Mouse (Mus musculus) kidney, postnatal 0 days (tissue): Measurements from ENCODE around the gene Zfp3. TPM values are rescaled to one million over a fixed set of nuclear protein-coding genes. Genes with fewer than 3 reads are reported as not detected.

Experiments
- ATAC-seq: fragments of 200-750 bp; cut with Nextera tagmentation; replicated peaks from 2 replicates; pipeline ENCODE4 v1.8.0; 2017; ENCODE audit warnings: low read depth, moderate number of reproducible peaks, moderate TSS enrichment, moderate library complexity; ENCODE audit not compliant: low FRiP score
- DNase-seq: peaks from one replicate; pipeline ENCODE4 v3.0.0-alpha.2; 2016; ENCODE audit warnings: low spot score
- H3K27ac ChIP-seq: fragments of 300-500 bp; sonication (generic); 2 replicates; pipeline ENCODE4 v1.5.1; 2014; ENCODE audit warnings: mild to moderate bottlenecking
- H3K27me3 ChIP-seq: fragments of 300-500 bp; sonication (generic); 2 replicates; pipeline ENCODE4 v1.6.1; 2014; ENCODE audit warnings: low read length, mixed read lengths; ENCODE audit not compliant: insufficient read depth
- H3K36me3 ChIP-seq: fragments of 300-500 bp; sonication (generic); 2 replicates; pipeline ENCODE4 v1.6.1; 2014; ENCODE audit warnings: low read length, mixed read lengths; ENCODE audit not compliant: insufficient read depth
- H3K4me1 ChIP-seq: fragments of 300-500 bp; sonication (generic); replicated peaks from 2 replicates; pipeline ENCODE4 v1.6.1; 2014; ENCODE audit warnings: antibody characterized with exemption, low read length, mixed read lengths; ENCODE audit not compliant: insufficient read depth
- H3K4me2 ChIP-seq: fragments of 300-500 bp; sonication (generic); 2 replicates; pipeline ENCODE4 v1.6.1; 2014; ENCODE audit warnings: mild to moderate bottlenecking, low read length, moderate library complexity, mixed read lengths
- H3K4me3 ChIP-seq: fragments of 300-500 bp; sonication (generic); replicated peaks from 2 replicates; pipeline ENCODE4 v1.5.1; 2014; ENCODE audit warnings: low read depth, low read length
- H3K9ac ChIP-seq: fragments of 300-500 bp; sonication (generic); 2 replicates; pipeline ENCODE4 v1.6.1; 2014; ENCODE audit warnings: low read depth, low read length
- H3K9me3 ChIP-seq: fragments of 300-500 bp; sonication (generic); replicated peaks from 2 replicates; pipeline ENCODE4 v1.6.1; 2016; ENCODE audit warnings: low read length, inconsistent platforms, mixed read lengths
- CTCF ChIP-seq: IDR thresholded peaks from 2 replicates; pipeline ENCODE4 v1.5.1; 2016; ENCODE audit warnings: antibody characterized with exemption, low read depth, mild to moderate bottlenecking, moderate library complexity
- WGBS: fragments of 180-500 bp; shearing (Covaris S2); extraction: QIAGEN DNeasy Blood & Tissue Kit; methylation state at CpG from one replicate; pipeline ENCODE4 v1.1.7; 2014; 5-methylcytosine and 5-hydroxymethylcytosine counted together
- microRNA-seq: library from miRNA; unstranded; fragments of <30 nt; microRNA quantifications from one replicate; pipeline ENCODE4, GENCODE M21; 2016
- polyA plus RNA-seq: library from polyadenylated mRNA; unstranded; fragments of >200 nt; fragmentation: Nextera tagmentation; extraction: Ambion mirVana; gene quantifications from 2 replicates; pipeline ENCODE4 v1.2.1, GENCODE M21; 2015

The Zfp3 gene
- polyA plus RNA-seq, 1 experiment from 2014 or later = 7.1 TPM

- Histone ChIP-seq H3K4me3 (no peak overlapping the region), H3K4me2 (no peak overlapping the region), H3K27ac (no peak overlapping the region), H3K36me3 (no peaks in the 10 kb centered on the region), H3K4me1 (no peaks in the 10 kb centered on the region), H3K9me3 (no peaks in the 10 kb centered on the region), H3K27me3 (no peaks in the 10 kb centered on the region), H3K9ac (no peak overlapping the region)
- 24% methylated on average over 6 of the region's 6 CpGs for WGBS
- 0 out of 2 replicates have a peak, but pooled peaks have one; percentile 49 for ATAC-seq
- peak; percentile 81 for DNase-seq
- TF ChIP-seq CTCF = peak; percentile 92
Observed at GRCm38 (mm10) chr11:70815498-70816078, 51.6 kb downstream of the Zfp3 start.

DNA sequence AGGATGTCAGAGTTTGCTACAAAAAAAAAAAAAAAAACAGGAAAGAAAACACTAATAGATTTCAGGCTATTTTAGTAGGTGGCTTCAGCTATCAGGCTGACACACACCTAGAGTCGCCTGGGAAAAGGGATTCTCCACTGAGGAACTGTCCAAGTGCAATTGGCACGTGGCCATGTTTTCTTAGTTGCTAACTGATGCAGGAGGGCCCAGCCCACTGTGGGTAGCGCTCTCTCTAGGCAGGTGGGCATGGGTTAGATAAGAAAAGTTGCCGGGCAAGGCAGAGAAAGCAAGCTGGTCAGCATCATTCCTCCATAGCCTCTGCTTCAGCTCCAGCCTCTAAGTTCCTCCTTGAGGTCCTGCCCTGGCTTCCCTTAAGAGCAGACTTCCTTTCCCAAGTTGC, 52.8 kb downstream of the Zfp3 start:
- no peak overlapping the region for H3K9ac ChIP-seq
- H3K27me3 ChIP-seq = no peaks in the 10 kb centered on the region
- H3K4me1 ChIP-seq = no peaks in the 10 kb centered on the region; the same call in 1 of the 2 replicates
- no peaks in the 10 kb centered on the region for H3K9me3 ChIP-seq
- DNase-seq = no peak
- WGBS = 68% methylated on average over 4 of the region's 4 CpGs
- ATAC-seq = no peak
- no peak for TF ChIP-seq CTCF
- no peak overlapping the region for H3K27ac ChIP-seq
- no peak overlapping the region for H3K4me3 ChIP-seq
- no peak overlapping the region for H3K4me2 ChIP-seq
- no peaks in the 10 kb centered on the region for H3K36me3 ChIP-seq

DNA sequence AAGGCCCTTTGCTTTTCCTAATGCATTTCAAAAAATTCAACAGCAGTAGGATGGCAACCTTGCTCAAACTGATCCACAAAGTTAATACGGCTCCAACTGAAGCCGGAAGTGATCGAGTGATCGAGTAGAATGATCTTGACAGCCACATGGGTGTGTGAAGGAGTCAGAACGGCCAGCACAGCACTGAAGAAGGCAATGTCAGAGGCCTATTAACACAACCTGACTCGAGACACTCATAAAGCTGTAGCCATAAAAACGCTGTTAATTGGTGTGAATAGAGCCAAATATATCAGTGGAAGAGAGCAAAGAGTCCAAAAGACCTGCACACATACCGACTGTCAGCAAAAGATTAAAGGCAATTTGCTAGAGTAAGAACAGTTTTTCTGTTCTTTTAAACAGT, 56.1 kb downstream of the Zfp3 start:
- Histone ChIP-seq H3K27me3 (no peaks in the 10 kb centered on the region), H3K4me3 (no peak overlapping the region), H3K4me2 (no peak overlapping the region), H3K9me3 (no peaks in the 10 kb centered on the region), H3K4me1 (peaks cover 11% of the 10 kb centered on the region), H3K9ac (no peak overlapping the region), H3K36me3 (no peaks in the 10 kb centered on the region), H3K27ac (no peak overlapping the region)
- 56% methylated on average over 8 of the region's 8 CpGs for WGBS
- ATAC-seq (no peak), DNase-seq (no peak)
- no peak for TF ChIP-seq CTCF

DNA sequence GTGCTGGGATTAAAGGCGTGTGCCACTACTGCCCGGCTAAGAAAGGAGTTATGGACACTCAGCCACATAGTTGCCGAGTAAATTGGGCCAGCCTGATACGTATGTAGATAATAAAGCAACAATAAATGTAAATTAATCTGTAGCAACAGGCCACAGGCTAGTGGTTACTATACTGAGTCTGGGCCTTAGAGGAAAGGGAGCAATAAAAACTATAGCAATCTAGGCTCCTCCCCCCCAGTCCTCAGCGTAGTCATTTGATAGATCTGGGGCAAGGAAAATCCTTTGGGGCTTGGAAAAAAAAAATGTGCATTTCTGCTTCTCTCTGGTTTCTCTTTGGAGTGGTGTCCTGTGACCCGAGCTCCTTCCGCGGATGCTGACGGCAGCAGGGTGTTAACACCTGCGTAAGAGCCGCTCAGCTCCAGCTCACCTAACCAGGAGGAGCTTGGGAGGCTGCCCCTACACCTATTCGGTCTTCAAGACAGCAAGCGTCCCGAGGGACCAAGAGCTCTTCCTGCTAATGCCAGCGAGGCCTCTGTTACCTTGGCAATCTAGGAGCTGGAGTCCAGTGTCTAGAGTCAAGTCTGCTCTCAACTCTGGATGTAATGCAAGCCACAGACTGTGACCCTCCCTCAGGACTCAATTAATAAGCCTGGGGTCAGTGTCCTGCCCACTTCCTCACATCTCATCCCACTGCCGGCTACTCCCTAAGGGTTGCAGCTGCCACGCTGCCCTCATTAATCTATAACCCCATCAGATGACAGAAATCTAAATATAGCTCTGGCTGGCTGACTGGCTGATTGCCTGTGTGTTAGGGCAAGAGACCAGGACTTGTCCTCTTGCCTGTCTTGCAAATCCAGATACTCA, 58.0 kb downstream of the Zfp3 start:
- Histone ChIP-seq H3K4me3 (no peak overlapping the region), H3K4me2 (peak overlapping the region; percentile 37), H3K36me3 (no peaks in the 10 kb centered on the region), H3K4me1 (peaks cover 11% of the 10 kb centered on the region), H3K9me3 (no peaks in the 10 kb centered on the region), H3K9ac (peak overlapping the region; percentile 40; the same call in 1 of the 2 replicates), H3K27me3 (no peaks in the 10 kb centered on the region), H3K27ac (peak overlapping the region; percentile 60; the same call in 1 of the 2 replicates)
- peak; percentile 66 for DNase-seq
- ATAC-seq = peak; percentile 84
- no peak for TF ChIP-seq CTCF
- 22% methylated on average over 17 of the region's 17 CpGs for WGBS

Small RNAs within 50 kb of the gene (microRNA-seq; reads per million reads assigned to microRNA genes)
- gene Gm22760 = not detected

Other genes with a start within 250 kb of the Zfp3 start
- gene Vmo1, start 249.6 kb upstream of the Zfp3 start, polyA plus RNA-seq = 0.57 and 0.66 TPM in 2 replicates
- 0.56 and 0.87 TPM in 2 replicates for gene Gltpd2, start 245.0 kb upstream of the Zfp3 start, polyA plus RNA-seq
- gene Psmb6, start 238.8 kb upstream of the Zfp3 start, polyA plus RNA-seq = 686 and 703 TPM in 2 replicates
- gene Gm40193, start 231.3 kb upstream of the Zfp3 start, polyA plus RNA-seq = not detected in 2 replicates
- gene Pld2, start 224.1 kb upstream of the Zfp3 start, polyA plus RNA-seq = 6.7 and 7.2 TPM in 2 replicates
- 11.5 and 12.1 TPM in 2 replicates for gene Mink1, start 201.3 kb upstream of the Zfp3 start, polyA plus RNA-seq
- gene 4930544D05Rik, start 148.4 kb upstream of the Zfp3 start, polyA plus RNA-seq = not detected in 2 replicates
- gene Chrne, start 145.0 kb upstream of the Zfp3 start, polyA plus RNA-seq = 0.25 and 0.29 TPM in 2 replicates
- 0.16 and 0.19 TPM in 2 replicates for gene Gp1ba, start 125.1 kb upstream of the Zfp3 start, polyA plus RNA-seq
- gene Rnf167, start 117.0 kb upstream of the Zfp3 start, polyA plus RNA-seq = 109 and 113 TPM in 2 replicates
- 227 and 239 TPM in 2 replicates for gene Slc25a11, start 116.7 kb upstream of the Zfp3 start, polyA plus RNA-seq
- 1,513 and 1,569 TPM in 2 replicates for gene Pfn1, start 109.6 kb upstream of the Zfp3 start, polyA plus RNA-seq
- 9.7 and 10.0 TPM in 2 replicates for gene Eno3, start 107.0 kb upstream of the Zfp3 start, polyA plus RNA-seq
- 91.5 and 102 TPM in 2 replicates for gene Spag7, start 94.8 kb upstream of the Zfp3 start, polyA plus RNA-seq
- 9.2 and 9.4 TPM in 2 replicates for gene Camta2, start 76.1 kb upstream of the Zfp3 start, polyA plus RNA-seq
- gene Inca1, start 64.1 kb upstream of the Zfp3 start, polyA plus RNA-seq = 2.3 and 3.0 TPM in 2 replicates
- gene Kif1c, start 63.7 kb upstream of the Zfp3 start, polyA plus RNA-seq = 3.5 and 3.6 TPM in 2 replicates
- 0.55 and 0.84 TPM in 2 replicates for gene Scimp, start 48.4 kb downstream of the Zfp3 start, polyA plus RNA-seq
- gene Rabep1, start 80.6 kb downstream of the Zfp3 start, polyA plus RNA-seq = 35.4 and 37.5 TPM in 2 replicates
- gene Nup88, start 205.8 kb downstream of the Zfp3 start, polyA plus RNA-seq = 85.8 and 89.0 TPM in 2 replicates
- 67.0 and 68.3 TPM in 2 replicates for gene Rpain, start 206.0 kb downstream of the Zfp3 start, polyA plus RNA-seq
- gene C1qbp, start 218.8 kb downstream of the Zfp3 start, polyA plus RNA-seq = 292 and 309 TPM in 2 replicates
- gene Dhx33, start 240.2 kb downstream of the Zfp3 start, polyA plus RNA-seq = 12.1 and 12.4 TPM in 2 replicates